Mouse (Mus musculus): Measurements from ENCODE around the gene Gars. TPM values are rescaled to one million over a fixed set of nuclear protein-coding genes. Genes with fewer than 3 reads are reported as not detected.

The Gars gene
- polyA plus RNA-seq (2015; fragmentation: Nextera tagmentation; extraction: Ambion mirVana) = 90.2 and 102 TPM in 2 replicates

DNA sequence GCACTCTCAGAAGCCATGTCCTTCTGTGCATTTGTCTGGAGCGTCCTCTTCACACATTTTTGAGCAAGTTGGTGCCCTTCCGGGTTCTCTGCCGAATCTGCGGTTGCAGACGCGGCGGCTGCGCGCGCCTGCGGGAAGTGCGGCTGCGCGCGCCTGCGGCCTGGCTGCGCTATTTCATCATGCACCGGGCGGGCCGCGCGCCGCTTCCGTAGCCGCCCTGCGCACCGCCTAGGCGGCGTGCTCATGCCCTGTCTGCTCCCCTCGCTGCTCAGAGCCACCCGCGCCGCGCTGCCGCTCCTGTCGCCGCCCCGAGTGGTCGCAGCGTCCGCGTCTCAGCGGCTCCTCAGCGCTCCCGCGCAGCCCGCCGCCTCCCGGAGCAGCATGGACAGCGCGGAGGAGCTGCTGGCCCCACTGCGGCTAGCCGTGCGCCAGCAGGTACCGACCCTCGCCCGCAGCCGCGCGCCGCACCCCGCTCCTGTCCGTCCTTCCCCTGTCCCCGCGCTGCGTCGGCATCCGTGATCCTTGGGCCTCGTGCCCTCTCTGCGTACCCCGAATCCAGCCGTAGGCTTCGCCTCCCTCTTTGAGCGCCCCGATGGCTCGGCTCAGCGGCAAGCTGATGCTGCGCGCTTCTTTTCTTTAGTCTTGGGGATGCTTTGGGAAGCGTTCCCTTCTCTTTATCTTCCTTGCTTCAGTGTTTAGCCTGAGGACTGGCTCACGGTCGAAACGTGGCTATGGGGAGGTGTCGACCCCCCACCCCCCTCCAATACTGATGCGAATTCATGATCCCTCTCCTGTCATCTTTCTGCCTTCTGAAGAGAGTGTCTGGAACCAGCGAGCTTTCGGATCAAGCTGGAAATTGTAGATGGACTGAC, at the start of gene Gars:
Gars (plus strand) TSS at position 209 of the 872 bp plus-strand sequence.
- Histone ChIP-seq H3K9me3 (replicated peaks; ENCODE audit: control insufficient read depth, low read length) (no peaks in the 10 kb centered on the region), H3K4me2 (ENCODE audit: low read depth, low read length) (peak within 1 kb of the TSS; percentile 70), H3K27me3 (ENCODE audit: control insufficient read depth, insufficient read depth, low read depth, low read length) (no peaks in the 10 kb centered on the region), H3K36me3 (ENCODE audit: control insufficient read depth, insufficient read depth) (no peaks in the 10 kb centered on the region), H3K27ac (ENCODE audit: low read length) (peak within 1 kb of the TSS; percentile 95), H3K9ac (ENCODE audit: low read depth, low read length) (peak within 1 kb of the TSS; percentile 98), H3K4me1 (ENCODE audit: control insufficient read depth, low read depth, low read length) (peaks cover 10% of the 10 kb centered on the region), H3K4me3 (ENCODE audit: low read depth, low read length) (peak within 1 kb of the TSS; percentile 92)
- peak; percentile 96 for ATAC-seq (ENCODE audit: low read depth)
- under 1% methylated on average over 87 of the region's 87 CpGs for WGBS (ENCODE audit: insufficient replicate concordance)

DNA sequence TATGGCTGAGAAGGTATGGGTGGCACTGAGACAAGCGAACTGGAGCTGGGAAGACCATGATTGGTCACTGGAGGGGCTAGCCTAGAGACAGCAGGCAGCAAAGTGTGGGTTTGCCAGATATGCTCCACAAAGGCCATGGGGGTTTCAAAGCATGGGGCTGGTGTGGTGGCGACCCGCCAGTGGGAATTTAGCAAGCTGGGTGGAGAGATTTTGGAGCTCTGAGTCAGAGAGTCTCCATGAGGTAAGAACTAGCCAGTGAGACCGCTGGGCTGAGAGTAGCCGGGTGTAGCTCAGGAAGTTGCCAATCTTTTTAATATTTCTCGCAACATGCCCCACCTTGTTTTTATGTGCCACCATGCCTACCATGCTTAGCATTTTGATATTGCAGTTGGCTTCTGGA, 49.7 kb upstream of the Gars start:
- no peaks in the 10 kb centered on the region for H3K9me3 ChIP-seq (replicated peaks; ENCODE audit: control insufficient read depth, low read length)
- no peaks in the 10 kb centered on the region for H3K36me3 ChIP-seq (ENCODE audit: control insufficient read depth, insufficient read depth)
- no peaks in the 10 kb centered on the region for H3K27me3 ChIP-seq (ENCODE audit: control insufficient read depth, insufficient read depth, low read depth, low read length)
- no peak overlapping the region for H3K27ac ChIP-seq (ENCODE audit: low read length)
- H3K4me3 ChIP-seq (ENCODE audit: low read depth, low read length) = no peak overlapping the region
- peaks cover 14% of the 10 kb centered on the region for H3K4me1 ChIP-seq (ENCODE audit: control insufficient read depth, low read depth, low read length)
- no peak overlapping the region for H3K4me2 ChIP-seq (ENCODE audit: low read depth, low read length)
- ATAC-seq (ENCODE audit: low read depth) = no peak
- H3K9ac ChIP-seq (ENCODE audit: low read depth, low read length) = no peak overlapping the region
- 71% methylated on average over 6 of the region's 6 CpGs for WGBS (ENCODE audit: insufficient replicate concordance)

- Histone ChIP-seq H3K9me3 (replicated peaks; ENCODE audit: control insufficient read depth, low read length) (no peaks in the 10 kb centered on the region), H3K4me2 (ENCODE audit: low read depth, low read length) (no peak overlapping the region), H3K36me3 (ENCODE audit: control insufficient read depth, insufficient read depth) (no peaks in the 10 kb centered on the region), H3K4me3 (ENCODE audit: low read depth, low read length) (no peak overlapping the region), H3K4me1 (ENCODE audit: control insufficient read depth, low read depth, low read length) (peaks cover 18% of the 10 kb centered on the region), H3K27me3 (ENCODE audit: control insufficient read depth, insufficient read depth, low read depth, low read length) (no peaks in the 10 kb centered on the region), H3K9ac (ENCODE audit: low read depth, low read length) (no peak overlapping the region), H3K27ac (ENCODE audit: low read length) (no peak overlapping the region)
- ATAC-seq (ENCODE audit: low read depth) = no peak
- WGBS (ENCODE audit: insufficient replicate concordance) = 13% methylated on average over 2 of the region's 2 CpGs
These were observed 46.6 kb upstream of the Gars start for GRCm38 (mm10) chr6:54991189-54991588.

DNA sequence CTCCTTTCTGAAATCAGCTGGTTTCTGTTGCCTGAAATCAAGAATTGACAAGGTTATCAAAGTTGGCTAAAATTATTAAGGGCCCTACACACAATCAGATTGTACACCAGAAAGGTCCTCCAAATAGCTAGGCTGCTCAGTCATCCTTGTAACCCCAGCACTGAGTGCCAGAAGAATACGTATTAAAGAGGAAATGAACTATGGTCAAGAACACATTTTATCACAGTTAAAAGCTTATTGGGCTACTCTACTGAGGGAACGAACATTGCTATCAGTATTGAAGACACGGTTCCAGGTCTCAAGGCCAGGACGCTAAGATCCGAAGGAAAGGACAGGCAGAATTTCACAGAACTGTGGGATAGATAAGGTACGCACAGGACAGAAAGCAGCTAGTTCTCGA, 45.7 kb upstream of the Gars start:
- peak overlapping the region; percentile 64 for H3K4me3 ChIP-seq (ENCODE audit: low read depth, low read length)
- no peak overlapping the region for H3K27ac ChIP-seq (ENCODE audit: low read length)
- under 1% methylated on average over 7 of the region's 7 CpGs for WGBS (ENCODE audit: insufficient replicate concordance)
- H3K36me3 ChIP-seq (ENCODE audit: control insufficient read depth, insufficient read depth) = no peaks in the 10 kb centered on the region
- H3K4me1 ChIP-seq (ENCODE audit: control insufficient read depth, low read depth, low read length) = peaks cover 18% of the 10 kb centered on the region
- no peak for ATAC-seq (ENCODE audit: low read depth)
- H3K4me2 ChIP-seq (ENCODE audit: low read depth, low read length) = peak overlapping the region; percentile 98
- H3K27me3 ChIP-seq (ENCODE audit: control insufficient read depth, insufficient read depth, low read depth, low read length) = no peaks in the 10 kb centered on the region
- H3K9me3 ChIP-seq (replicated peaks; ENCODE audit: control insufficient read depth, low read length) = no peaks in the 10 kb centered on the region
- H3K9ac ChIP-seq (ENCODE audit: low read depth, low read length) = peak overlapping the region; percentile 60

GRCm38 (mm10) chr6:54992734-54993260, 45.0 kb upstream of the Gars start, which contains the start of gene Ggct:
Gene Ggct (minus strand): TSS chr6:54992950.
- Histone ChIP-seq H3K4me3 (ENCODE audit: low read depth, low read length) (peak within 1 kb of the TSS; percentile 64), H3K36me3 (ENCODE audit: control insufficient read depth, insufficient read depth) (no peaks in the 10 kb centered on the region), H3K27ac (ENCODE audit: low read length) (no peak within 1 kb of the TSS), H3K4me1 (ENCODE audit: control insufficient read depth, low read depth, low read length) (peaks cover 18% of the 10 kb centered on the region), H3K9ac (ENCODE audit: low read depth, low read length) (peak within 1 kb of the TSS; percentile 61), H3K27me3 (ENCODE audit: control insufficient read depth, insufficient read depth, low read depth, low read length) (no peaks in the 10 kb centered on the region), H3K4me2 (ENCODE audit: low read depth, low read length) (peak within 1 kb of the TSS; percentile 98), H3K9me3 (replicated peaks; ENCODE audit: control insufficient read depth, low read length) (no peaks in the 10 kb centered on the region)
- 0% methylated on average over 41 of the region's 41 CpGs for WGBS (ENCODE audit: insufficient replicate concordance)
- peak; percentile 100 for ATAC-seq (ENCODE audit: low read depth)

GRCm38 (mm10) chr6:54996361-54996760, 41.4 kb upstream of the Gars start:
- H3K36me3 ChIP-seq (ENCODE audit: control insufficient read depth, insufficient read depth) = no peaks in the 10 kb centered on the region
- no peak overlapping the region for H3K4me3 ChIP-seq (ENCODE audit: low read depth, low read length)
- no peak for ATAC-seq (ENCODE audit: low read depth)
- peaks cover 16% of the 10 kb centered on the region for H3K4me1 ChIP-seq (ENCODE audit: control insufficient read depth, low read depth, low read length)
- no peak overlapping the region for H3K4me2 ChIP-seq (ENCODE audit: low read depth, low read length)
- no peak overlapping the region for H3K9ac ChIP-seq (ENCODE audit: low read depth, low read length)
- no peaks in the 10 kb centered on the region for H3K9me3 ChIP-seq (replicated peaks; ENCODE audit: control insufficient read depth, low read length)
- H3K27ac ChIP-seq (ENCODE audit: low read length) = no peak overlapping the region
- WGBS (ENCODE audit: insufficient replicate concordance) = 71% methylated on average over 3 of the region's 3 CpGs
- H3K27me3 ChIP-seq (ENCODE audit: control insufficient read depth, insufficient read depth, low read depth, low read length) = no peaks in the 10 kb centered on the region

DNA sequence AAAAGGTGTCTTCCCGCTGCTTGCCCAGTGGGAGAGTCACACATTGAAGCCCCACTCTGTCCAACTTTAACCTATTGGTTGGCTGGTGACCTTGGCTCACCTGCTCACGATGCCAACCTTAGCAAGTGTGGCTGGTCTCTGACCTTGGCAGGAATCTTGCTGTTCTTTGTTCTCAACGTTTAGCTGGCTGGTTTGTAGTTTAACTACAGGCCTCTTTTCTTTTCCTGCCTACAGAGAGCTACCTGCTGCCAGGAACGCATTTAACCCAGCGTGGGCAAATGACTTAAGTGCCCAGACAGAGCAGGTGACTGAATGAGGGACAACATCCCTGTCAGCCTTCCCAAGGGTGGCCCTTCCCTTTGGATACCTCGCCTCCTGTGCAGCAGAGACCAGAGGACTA, 40.1 kb upstream of the Gars start:
- WGBS (ENCODE audit: insufficient replicate concordance) = 63% methylated on average over 6 of the region's 6 CpGs
- H3K27ac ChIP-seq (ENCODE audit: low read length) = no peak overlapping the region
- no peaks in the 10 kb centered on the region for H3K9me3 ChIP-seq (replicated peaks; ENCODE audit: control insufficient read depth, low read length)
- ATAC-seq (ENCODE audit: low read depth) = no peak
- no peak overlapping the region for H3K4me2 ChIP-seq (ENCODE audit: low read depth, low read length)
- no peak overlapping the region for H3K9ac ChIP-seq (ENCODE audit: low read depth, low read length)
- no peaks in the 10 kb centered on the region for H3K36me3 ChIP-seq (ENCODE audit: control insufficient read depth, insufficient read depth)
- peaks cover 4% of the 10 kb centered on the region for H3K4me1 ChIP-seq (ENCODE audit: control insufficient read depth, low read depth, low read length)
- H3K27me3 ChIP-seq (ENCODE audit: control insufficient read depth, insufficient read depth, low read depth, low read length) = no peaks in the 10 kb centered on the region
- H3K4me3 ChIP-seq (ENCODE audit: low read depth, low read length) = no peak overlapping the region

- Histone ChIP-seq H3K4me2 (ENCODE audit: low read depth, low read length) (no peak overlapping the region), H3K27me3 (ENCODE audit: control insufficient read depth, insufficient read depth, low read depth, low read length) (no peaks in the 10 kb centered on the region), H3K36me3 (ENCODE audit: control insufficient read depth, insufficient read depth) (no peaks in the 10 kb centered on the region), H3K27ac (ENCODE audit: low read length) (no peak overlapping the region), H3K9me3 (replicated peaks; ENCODE audit: control insufficient read depth, low read length) (no peaks in the 10 kb centered on the region), H3K9ac (ENCODE audit: low read depth, low read length) (no peak overlapping the region), H3K4me1 (ENCODE audit: control insufficient read depth, low read depth, low read length) (no peaks in the 10 kb centered on the region), H3K4me3 (ENCODE audit: low read depth, low read length) (no peak overlapping the region)
- no peak for ATAC-seq (ENCODE audit: low read depth)
- WGBS (ENCODE audit: insufficient replicate concordance) = 47% methylated on average over 4 of the region's 4 CpGs
These were observed 36.5 kb upstream of the Gars start for GRCm38 (mm10) chr6:55001320-55001719.

GRCm38 (mm10) chr6:55002438-55002837, 35.4 kb upstream of the Gars start:
- no peak overlapping the region for H3K27ac ChIP-seq (ENCODE audit: low read length)
- no peak overlapping the region for H3K9ac ChIP-seq (ENCODE audit: low read depth, low read length)
- H3K4me2 ChIP-seq (ENCODE audit: low read depth, low read length) = no peak overlapping the region
- H3K4me1 ChIP-seq (ENCODE audit: control insufficient read depth, low read depth, low read length) = no peaks in the 10 kb centered on the region
- 54% methylated on average over 4 of the region's 4 CpGs for WGBS (ENCODE audit: insufficient replicate concordance)
- no peak overlapping the region for H3K4me3 ChIP-seq (ENCODE audit: low read depth, low read length)
- no peaks in the 10 kb centered on the region for H3K27me3 ChIP-seq (ENCODE audit: control insufficient read depth, insufficient read depth, low read depth, low read length)
- no peaks in the 10 kb centered on the region for H3K9me3 ChIP-seq (replicated peaks; ENCODE audit: control insufficient read depth, low read length)
- no peak for ATAC-seq (ENCODE audit: low read depth)
- no peaks in the 10 kb centered on the region for H3K36me3 ChIP-seq (ENCODE audit: control insufficient read depth, insufficient read depth)

All from liver, embryonic 16.5 days (tissue).